Mouse (Mus musculus) mesoderm, embryonic 11.5 days (tissue): ENCODE measurements around the gene Lctl.
A peak's percentile ranks its signal among the peaks of the same experiment; 100 is the strongest.
"Not testable (repeated sequence)": the region's sequence is repeated elsewhere in the genome, so short reads cannot be mapped to it uniquely, and the experiment has no call there.

Experiments used
- DNase-seq: peaks from one replicate; pipeline ENCODE4 v3.0.0-alpha.2; 2012; ENCODE audit warnings: low read depth, low spot score

Gene Lctl

DNA sequence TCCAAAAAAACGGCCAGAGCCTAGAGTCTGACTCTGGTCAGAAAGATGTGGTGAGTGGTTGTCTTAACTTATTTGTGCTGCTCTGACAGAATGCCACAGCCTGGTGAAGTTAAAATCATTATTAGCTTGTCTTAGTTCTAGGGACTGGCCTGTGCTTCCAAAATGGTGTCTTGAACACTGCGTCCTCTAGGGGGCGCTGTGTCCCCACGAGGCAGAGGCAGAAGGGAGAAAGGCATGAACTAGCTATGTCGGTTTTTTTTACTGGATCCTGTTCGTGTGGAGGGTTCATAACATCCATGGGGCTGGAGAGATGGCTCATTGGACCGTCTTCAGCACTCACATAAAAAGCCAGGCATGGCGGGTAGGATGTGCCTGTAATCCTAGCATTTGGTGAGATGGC lies 3.0 kb downstream of the Lctl start:
- DNase-seq: peak; percentile 74

DNA sequence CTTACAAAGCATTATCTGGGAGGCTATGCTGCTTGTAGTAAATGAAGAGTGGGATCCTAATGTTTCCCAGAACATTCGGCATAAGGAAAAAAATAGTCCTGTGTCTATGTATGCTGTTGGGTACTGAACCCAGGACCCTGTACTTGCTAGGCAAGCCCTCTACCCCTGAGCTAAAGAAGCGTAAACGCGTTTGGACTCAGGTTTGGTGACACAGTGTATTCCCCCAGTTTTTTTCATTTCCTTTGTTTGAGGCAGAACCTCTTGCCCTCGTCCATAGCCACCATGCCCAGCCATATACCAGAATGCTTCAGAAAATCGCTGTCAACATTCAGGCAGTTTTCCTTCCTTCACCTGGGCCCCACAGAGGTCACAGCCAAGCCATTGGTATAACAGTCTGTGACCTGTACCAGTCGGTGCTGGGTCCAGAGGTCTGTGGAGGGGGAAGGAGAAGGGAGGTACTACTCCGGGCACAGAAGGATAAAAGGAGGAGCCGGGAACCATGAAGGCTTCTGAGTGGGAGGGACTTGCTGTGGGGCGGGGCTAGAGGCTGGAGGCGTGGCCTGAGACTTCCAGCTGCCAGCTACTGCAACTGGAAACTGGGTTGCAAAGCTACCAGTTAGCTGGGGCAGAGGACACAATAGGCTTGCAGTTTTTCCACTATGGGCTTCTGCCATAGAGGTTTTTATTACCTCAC lies 3.8 kb downstream of the Lctl start:
- DNase-seq: peak; percentile 17

DNA sequence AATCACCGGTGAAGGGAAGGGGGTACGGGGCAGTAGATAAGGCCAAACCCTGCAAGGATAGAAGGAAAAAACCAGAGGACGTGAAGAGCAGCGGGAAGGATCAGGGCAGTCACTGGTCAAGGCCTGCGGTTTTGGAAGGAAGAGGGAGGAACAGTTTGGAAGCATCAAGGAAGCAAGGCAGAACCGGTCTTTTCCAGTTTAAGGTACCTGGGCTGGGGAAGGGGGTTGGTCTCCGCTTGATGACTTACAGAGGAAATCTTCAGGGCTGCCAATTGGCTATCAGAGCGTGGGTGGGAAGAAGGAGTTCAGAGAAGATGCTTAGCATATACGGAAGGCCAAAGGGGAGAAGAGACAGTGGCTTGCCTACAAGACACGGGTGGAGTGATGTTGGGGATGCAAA lies 5.7 kb downstream of the Lctl start:
- no peak for DNase-seq

DNA sequence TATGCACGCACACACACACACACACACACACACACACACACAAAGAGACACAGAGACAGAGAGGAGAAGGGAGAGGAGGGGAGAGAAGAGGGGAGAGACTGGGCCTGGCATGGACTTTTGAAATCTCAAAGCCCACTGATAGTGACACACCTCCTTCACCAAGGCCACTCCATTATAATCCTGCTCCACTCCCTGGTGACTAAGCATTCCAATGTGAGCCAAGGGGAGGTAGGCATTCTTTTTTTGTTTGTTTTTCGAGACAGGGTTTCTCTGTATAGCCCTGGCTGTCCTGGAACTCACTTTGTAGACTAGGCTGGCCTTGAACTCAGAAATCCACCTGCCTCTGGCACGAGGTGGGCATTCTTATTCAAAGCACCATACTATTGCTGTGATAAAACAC lies 7.9 kb downstream of the Lctl start:
- not testable (repeated sequence) for DNase-seq

DNA sequence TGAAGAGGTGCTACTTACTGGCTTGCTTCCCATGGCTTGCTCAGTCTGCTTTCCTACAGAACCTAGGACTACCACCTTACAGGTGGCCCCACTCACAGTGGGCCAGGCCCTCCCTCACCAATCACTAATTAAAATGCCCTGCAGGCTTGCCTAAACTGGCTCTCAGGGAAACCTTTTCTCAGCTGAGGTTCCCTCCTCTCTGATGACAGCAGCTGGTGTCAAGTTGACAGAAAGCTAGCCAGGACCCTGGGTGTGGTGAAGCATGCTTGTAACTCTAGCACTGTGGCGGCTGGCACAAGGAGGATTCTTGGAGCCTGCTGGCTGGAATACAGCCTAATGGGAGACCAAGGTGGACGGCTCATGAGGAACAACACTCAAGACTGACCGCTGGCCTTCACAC lies 8.4 kb downstream of the Lctl start:
- no peak for DNase-seq

DNA sequence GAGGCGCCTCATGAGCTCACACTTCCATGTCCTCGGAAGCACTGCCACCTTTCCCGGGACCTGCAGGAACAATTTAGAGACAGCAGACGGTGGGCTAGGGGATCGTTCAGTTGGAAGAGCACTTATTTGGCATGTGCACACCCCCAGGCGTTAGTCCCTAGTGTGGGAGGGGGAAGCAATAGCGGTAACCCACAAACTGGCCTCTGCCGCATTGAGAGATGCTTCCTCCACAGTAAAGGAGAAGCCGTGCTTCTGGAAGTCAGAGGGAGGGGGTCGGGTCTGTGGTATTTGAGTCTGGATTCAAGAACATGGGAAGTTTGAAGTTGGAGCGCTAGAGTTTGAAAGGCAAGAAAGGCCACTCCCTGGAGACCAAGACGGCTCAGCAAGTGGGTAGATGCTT lies 9.2 kb downstream of the Lctl start:
- DNase-seq: no peak

DNA sequence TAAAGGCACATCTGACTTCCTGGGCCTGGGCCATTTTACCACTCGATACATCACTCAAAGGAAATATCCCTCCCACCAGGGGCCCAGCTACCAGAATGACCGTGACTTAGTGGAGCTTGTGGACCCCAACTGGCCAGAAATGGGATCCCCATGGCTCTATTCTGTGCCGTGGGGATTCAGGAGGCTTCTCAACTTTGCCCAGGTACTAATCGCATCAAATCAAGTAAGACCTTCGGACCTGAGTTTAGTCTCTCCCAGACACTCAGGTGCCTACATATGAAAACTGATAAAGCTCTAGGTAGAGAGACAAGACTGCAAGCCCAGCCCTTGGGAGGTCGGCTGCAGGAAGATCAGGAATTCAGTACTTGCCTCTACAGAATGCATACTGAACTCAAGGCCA lies 14.7 kb downstream of the Lctl start:
- DNase-seq: no peak

DNA sequence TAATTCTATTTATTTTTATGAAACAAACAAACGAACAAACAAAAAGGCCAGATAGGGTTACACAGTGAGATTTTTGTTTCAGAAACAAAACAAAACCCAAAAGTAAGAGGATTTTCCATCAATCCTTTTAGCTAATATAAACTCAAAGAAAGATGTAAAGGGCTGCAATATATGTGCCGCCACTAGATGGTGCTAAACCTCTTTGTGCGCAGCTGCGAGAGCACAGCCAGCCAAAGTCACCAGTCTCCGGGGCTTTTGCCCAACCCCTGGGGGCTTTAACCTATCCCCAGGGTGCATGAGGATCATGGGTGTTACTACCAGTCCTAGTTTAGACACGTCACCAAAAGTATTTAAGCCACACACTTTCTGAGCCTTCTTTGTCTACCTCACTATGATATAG lies 21.9 kb downstream of the Lctl start:
- peak; percentile 50 for DNase-seq

DNA sequence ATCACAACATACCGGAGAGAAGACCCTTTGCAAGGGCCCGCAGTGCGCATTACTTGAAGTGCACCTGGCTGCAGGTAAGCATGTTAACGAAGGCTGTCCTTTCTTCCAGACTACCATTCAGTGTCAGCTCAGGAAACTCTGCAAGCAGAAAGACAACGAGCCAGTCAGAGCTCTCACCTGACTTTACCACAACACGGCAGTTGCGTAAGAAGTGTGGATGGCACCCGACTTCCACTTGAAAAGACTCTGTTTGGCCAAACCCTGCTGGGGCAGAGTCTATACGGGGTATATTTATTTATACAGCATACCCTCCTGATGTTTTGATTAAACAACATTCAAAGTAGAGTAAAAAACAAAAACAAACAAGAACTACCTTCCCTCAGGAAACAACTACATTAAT lies 22.9 kb downstream of the Lctl start:
- no peak for DNase-seq

DNA sequence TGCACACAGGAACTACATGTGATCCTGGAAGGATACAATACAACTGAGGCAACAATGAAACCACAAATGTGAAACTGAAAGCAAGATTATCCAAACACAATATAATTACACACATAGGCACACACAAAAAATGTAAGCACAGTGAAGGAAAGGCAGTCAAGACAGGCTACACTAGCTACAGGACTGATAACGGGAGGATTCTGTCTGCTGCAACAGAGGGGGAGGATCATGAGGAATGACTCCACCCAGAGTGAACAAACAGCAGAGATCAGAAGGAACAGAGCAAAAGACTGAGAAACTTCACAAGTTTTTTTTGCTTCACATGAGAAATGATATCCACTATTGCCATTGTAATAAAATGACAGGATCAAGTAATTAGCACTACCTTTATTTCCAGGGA lies 39.7 kb downstream of the Lctl start:
- no peak for DNase-seq

DNA sequence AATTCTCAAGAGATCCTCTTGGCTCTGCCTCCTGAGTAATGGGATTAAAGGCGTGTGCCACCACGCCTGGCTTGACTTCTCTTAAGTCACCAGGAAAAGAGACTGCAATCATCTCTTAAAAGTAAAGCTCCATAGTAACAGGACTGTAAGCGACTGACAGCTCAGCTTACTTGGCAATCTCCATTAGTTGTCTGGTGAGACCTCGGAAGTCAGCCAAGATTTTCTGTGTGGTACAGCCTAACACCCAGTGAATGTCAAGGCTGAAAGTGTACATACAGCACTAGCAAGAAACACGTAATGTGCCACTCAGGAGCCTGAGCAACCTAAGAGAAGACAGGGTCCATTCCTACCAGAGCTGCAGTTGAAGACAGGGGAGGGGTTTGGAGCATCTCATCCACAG lies 43.5 kb downstream of the Lctl start:
- no peak for DNase-seq

DNA sequence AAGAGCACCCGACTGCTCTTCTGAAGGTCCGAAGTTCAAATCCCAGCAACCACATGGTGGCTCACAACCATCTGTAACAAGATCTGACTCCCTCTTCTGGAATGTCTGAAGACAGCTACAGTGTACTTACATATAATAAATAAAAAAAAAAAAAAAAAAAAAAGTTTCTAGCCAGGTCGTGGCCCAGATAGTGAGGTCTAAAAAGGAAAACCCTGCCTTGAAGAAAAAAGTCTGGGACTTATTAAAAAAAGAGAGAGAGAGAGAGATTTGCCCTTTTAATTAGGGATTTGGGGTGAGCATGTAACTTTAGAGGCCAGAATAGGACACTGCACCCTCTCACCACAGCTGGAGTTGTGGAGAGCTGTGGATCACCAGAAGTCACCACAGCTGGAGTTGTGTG lies 53.0 kb downstream of the Lctl start:
- not testable (repeated sequence) for DNase-seq

DNA sequence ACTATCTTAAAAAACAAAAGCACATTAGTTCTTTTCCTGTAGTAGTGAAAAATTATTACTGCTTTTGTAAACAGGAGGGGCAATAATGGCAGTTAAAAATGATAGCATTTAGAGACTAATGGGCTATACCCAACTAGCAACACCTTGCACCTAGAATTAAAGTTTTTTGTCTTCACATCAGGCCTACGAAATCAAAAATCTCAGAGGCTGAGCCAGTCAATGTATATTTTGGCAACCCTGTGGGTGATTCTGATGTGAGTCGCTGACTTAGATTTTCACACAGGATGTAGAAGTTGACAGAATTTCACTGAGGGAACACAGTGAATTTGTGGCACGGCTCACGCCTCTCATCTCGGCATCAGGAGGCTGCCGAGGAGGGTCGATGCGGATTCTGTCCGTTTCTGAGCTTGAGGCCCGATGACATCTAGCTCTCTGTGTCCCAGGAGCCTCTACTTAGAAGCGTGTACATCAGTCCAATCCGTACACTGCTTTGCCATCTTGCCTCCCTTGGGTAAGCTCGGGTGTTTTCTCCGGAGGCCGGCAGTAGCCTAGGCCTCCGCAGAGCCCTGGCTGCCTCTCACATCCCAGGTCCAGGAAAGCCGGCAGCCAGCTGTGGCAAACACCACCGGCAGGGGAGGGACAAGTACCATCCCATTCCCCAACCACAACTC lies 55.3 kb downstream of the Lctl start:
- DNase-seq: no peak

DNA sequence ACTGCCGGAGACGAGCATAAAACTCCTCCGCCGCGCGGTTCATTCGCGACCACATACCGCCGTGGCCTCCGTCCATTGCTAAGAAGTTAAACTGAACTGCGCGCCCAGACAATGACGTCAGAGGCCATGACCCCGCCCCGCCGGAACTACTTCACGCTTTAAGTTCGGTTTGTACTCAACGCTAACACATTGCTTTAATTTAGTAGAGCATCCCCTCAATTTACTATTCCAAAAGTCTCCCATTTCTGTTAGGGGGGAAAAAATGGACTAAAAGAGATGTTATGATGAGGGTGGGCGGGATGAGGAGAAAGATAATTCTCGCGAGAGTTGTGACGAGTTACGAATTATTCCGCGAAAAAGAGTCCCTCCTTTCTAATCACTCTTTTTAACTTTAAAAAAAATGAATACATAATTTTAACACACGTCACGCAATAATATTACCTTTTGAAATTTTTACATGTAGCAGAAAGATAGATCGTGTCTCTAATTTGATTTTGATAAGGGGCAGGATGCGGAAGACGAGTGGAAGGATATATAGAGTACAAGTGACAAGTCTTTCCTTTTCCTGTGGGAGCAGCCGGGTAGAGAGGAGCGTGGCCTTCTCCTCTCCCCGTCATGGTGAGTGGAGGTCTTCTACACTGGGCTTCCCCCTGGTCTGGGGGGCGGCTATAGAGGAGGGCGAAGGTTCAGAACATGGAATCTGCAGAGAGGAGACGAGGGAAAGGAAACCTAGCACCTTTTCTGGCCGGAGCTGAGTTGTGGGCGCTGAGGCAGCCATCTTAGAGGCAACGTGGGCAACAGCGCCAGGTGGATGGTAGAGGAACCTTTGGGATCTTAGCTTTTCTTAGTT lies 56.1 kb downstream of the Lctl start, which contains the start of the genes Zwilch and Rpl4:
TSS of gene Zwilch (minus strand) at position 289 of the 850 bp plus-strand sequence.
TSS of gene Rpl4 (plus strand) at position 560 of the 850 bp plus-strand sequence.
- peak; percentile 91 for DNase-seq

DNA sequence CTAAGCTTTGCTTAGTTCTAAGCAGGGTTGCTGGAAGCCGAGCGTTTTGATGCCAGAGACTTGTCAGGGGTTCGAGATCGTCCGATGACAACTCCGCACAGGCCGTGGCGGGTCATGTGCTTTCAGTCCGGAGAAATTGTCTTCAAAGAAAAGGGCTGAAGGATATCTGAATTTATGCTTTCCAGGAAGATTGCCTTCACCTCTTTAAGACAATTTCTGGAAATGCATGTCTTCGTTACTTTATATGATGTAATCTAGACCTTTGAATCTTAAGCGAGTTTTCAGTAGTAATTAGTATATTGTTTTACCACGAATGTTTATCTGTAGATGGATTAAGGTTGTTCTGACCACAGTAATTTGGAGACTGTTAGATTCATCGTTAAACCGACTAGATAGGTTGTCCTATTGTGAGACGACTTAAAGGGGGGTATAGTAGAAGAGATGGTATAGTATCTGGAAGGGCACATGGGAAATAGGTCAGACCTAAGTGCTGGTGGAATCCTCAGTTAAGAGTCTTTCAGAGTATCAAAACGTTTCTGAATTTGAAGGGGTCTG lies 56.8 kb downstream of the Lctl start:
- DNase-seq: no peak

DNA sequence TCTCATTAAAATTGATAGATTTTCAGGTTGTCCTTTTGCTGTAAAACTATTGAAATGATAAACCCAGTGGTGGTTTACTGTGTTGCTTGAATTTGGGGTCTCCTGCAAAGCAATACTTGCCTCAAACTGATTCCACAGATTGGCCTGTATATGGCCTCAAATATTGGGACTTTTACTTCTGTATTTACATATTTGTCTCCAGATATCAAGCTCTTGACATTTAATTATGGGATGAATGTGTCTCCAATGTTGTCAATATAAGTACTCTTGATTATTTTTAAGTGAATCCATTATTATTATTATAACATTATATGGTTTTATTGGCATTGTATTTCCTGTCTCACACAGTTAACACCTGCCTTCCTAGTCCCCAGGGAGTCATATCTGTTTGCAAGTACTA lies 57.4 kb downstream of the Lctl start:
- DNase-seq: no peak

DNA sequence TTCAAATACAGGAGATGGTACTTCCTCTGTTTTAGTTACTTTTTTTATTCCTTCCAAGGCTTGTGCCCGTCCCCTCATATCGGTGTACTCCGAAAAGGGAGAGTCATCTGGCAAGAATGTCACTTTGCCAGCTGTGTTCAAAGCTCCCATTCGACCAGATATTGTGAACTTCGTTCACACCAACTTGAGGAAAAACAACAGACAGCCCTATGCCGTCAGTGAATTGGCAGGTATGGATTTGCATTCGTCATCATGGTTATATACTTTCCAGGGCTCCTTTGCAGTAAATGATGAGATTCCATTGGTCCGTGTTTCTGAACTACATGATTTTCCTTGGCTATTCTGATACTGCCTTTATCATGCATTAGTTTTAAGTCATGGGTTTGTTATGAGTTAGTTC lies 57.8 kb downstream of the Lctl start:
- no peak for DNase-seq

DNA sequence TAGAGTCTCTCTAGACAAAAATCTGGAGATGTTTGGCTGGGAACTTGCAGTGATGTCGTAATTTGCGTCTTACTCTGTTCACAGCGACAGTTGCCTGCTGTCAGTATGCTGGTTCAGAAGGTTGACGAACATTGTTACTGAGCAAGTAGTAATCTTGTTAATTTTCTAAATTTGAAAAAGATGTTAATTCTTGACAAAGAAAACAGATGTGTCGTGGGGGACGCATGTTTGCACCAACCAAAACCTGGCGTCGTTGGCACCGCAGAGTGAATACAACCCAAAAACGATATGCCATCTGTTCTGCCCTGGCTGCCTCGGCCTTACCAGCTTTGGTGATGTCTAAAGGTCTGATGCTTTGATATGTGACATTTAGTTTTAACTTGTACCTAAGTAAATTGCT lies 58.4 kb downstream of the Lctl start:
- DNase-seq: no peak

DNA sequence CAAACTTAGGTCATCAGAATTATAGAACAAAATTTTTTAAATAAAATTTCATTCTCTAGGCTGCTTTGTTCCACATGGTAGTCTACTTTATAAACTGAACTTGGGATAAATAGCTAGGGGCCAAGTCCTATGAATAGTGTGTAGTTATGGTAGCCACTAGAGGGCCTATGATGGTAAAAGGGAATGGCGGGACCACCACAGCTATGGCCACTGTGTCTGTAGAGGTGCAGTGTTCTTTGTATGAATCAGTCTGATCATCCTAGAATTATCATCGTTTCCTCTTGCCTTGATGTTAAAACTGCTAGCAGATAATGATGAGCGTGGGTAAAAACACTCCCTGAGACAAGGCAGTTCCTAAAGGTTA lies 61.6 kb downstream of the Lctl start:
- peak; percentile 61 for DNase-seq

DNA sequence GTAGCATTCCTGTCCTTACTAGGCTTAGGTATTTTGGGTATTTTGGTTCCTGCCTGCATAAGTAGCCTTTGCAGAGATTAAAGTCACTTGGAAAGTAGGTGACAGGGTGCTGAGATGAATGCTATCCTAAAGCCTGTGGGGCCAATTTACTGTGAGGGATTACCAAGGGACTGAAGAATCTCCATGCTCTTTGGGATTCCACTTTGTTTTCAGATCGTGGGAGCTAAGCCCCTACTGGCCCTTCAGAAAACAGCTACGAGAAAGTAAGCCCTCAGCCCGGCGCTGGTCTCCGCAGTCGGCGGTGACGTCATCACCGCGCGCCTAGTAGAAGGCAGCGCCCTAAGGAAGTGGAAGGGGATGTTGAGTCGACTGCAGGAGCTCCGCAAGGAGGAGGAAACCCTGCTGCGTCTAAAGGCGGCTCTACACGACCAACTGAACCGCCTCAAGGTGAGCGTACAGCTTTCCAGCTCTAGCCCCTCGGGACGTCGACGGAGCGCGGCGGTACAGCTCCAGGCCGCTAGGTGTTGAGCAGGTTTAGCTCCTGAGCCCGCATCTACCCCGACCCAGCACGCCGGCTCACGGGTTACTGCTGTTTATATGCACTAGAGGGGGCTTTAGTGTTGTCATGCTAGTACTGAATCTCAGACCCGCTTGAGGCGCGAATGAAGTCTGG lies 62.2 kb downstream of the Lctl start, which contains the start of gene Snapc5:
TSS of gene Snapc5 (plus strand) at position 301 of the 673 bp plus-strand sequence.
- peak; percentile 97 for DNase-seq

DNA sequence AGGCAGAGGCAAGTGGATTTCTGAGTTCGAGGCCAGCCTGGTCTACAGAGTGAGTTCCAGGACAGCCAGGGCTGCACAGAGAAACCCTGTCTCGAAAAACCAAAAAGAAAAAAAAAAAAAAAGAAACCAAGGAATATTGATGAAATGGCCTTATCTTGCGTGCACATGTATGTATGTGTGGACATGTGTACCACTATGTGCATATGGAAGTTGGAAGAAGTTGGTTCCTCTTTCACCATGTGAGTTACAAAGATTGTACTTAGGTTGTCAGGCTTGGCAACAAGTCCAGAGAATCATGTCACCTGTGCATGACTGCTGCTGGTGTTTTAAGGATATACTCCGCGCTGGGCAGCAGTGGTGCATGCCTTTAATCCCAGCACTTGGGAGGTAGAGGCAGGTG lies 66.3 kb downstream of the Lctl start:
- DNase-seq: not testable (repeated sequence)
